Mouse (Mus musculus): ENCODE measurements around the gene Prkd2. TPM values are rescaled to one million over a fixed set of nuclear protein-coding genes. Genes with fewer than 3 reads are reported as not detected.

The Prkd2 gene
- polyA plus RNA-seq, 2 experiments, result 19.2 to 35.9 TPM

- Histone ChIP-seq H3K4me1 (ENCODE audit: control insufficient read depth, insufficient read depth, low read length) (0 out of 2 replicates have a peak, but pooled peaks cover 4% of the 10 kb centered on the region), H3K4me2 (replicated peaks; ENCODE audit: low read depth, low read length, severe bottlenecking) (no peak overlapping the region), H3K27me3 (ENCODE audit: control insufficient read depth, insufficient read depth, low read length) (no peaks in the 10 kb centered on the region), H3K36me3 (ENCODE audit: control insufficient read depth, insufficient read depth, low read length) (peaks cover 71% of the 10 kb centered on the region), H3K4me3 (replicated peaks; ENCODE audit: low read length) (peak overlapping the region; percentile 21), H3K9me3 (ENCODE audit: control insufficient read depth, low read length) (peaks cover 9% of the 10 kb centered on the region), H3K27ac (replicated peaks; ENCODE audit: low read depth, low read length) (no peak overlapping the region), H3K9ac (ENCODE audit: low read depth, low read length, severe bottlenecking) (no peak overlapping the region)
- TF ChIP-seq POLR2A (IDR thresholded peaks at IDR 0.05; ENCODE audit: borderline replicate concordance, extremely low read depth, insufficient read depth, insufficient read length), result no peak
- 55% methylated on average over 49 of the region's 59 CpGs for WGBS
- DNase-seq (ENCODE audit: low spot score) (no peak), ATAC-seq (ENCODE audit: low FRiP score, low read depth) (no peak)
Observed at GRCm38 (mm10) chr7:16885905-16886304, 43.2 kb downstream of the Prkd2 start.

DNA sequence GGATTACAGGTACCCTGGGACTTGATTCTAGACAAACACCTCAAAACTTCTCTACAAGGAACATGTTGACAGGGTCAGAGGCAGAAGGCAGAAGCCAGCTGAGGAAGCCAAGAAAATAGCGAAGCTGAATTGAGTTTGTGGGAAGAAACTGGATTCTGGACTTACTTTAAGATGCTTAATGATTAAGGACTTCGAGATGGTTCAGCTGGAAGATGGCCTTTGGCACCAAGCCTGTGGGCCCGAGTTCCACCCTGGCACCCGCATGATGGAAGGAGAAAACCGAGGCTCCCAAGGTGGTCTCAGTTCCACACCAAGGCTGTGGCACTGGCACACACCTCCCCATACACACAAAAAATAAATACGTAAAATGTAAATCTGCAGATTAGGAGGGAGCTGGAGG is 47.8 kb downstream of the Prkd2 start:
- Histone ChIP-seq H3K9ac (ENCODE audit: low read depth, low read length, severe bottlenecking) (peak overlapping the region; percentile 45), H3K4me3 (replicated peaks; ENCODE audit: low read length) (peak overlapping the region; percentile 30), H3K27me3 (ENCODE audit: control insufficient read depth, insufficient read depth, low read length) (no peaks in the 10 kb centered on the region), H3K9me3 (ENCODE audit: control insufficient read depth, low read length) (peaks cover 7% of the 10 kb centered on the region), H3K36me3 (ENCODE audit: control insufficient read depth, insufficient read depth, low read length) (peaks cover 32% of the 10 kb centered on the region), H3K4me2 (replicated peaks; ENCODE audit: low read depth, low read length, severe bottlenecking) (peak overlapping the region; percentile 71), H3K27ac (replicated peaks; ENCODE audit: low read depth, low read length) (peak overlapping the region; percentile 90), H3K4me1 (ENCODE audit: control insufficient read depth, insufficient read depth, low read length) (peaks cover 34% of the 10 kb centered on the region)
- peak; percentile 2 for ATAC-seq (ENCODE audit: low FRiP score, low read depth)
- WGBS, result 13% methylated on average over 6 of the region's 6 CpGs
- DNase-seq (ENCODE audit: low spot score), result no peak
- TF ChIP-seq POLR2A (IDR thresholded peaks at IDR 0.05; ENCODE audit: borderline replicate concordance, extremely low read depth, insufficient read depth, insufficient read length), result no peak

DNA sequence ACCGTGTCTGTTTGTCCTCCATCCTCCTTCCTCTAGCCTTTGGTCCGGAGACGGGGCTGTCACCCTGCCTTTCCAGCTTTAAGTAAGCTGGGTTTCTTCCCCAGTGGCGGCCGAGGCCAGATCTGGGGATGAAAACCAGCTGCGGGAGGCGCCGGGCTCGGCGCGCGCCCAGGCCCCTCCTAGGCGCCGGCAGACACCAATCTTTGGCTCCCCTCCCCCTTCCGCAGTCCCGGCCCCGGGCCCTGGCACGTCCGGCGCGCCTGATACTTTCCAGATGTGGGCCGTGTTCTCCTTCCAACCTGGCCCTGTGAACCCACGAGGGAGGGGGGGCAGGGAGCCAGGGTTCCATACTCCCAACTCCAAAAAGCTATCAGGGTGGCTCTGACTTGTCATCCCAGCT is 48.2 kb downstream of the Prkd2 start:
- H3K9ac ChIP-seq (ENCODE audit: low read depth, low read length, severe bottlenecking), result peak overlapping the region; percentile 45
- peak; percentile 74; the same call in 1 of the 2 replicates for TF ChIP-seq POLR2A (IDR thresholded peaks at IDR 0.05; ENCODE audit: borderline replicate concordance, extremely low read depth, insufficient read depth, insufficient read length)
- peak overlapping the region; percentile 30 for H3K4me3 ChIP-seq (replicated peaks; ENCODE audit: low read length)
- H3K36me3 ChIP-seq (ENCODE audit: control insufficient read depth, insufficient read depth, low read length), result peaks cover 28% of the 10 kb centered on the region
- peak overlapping the region; percentile 90 for H3K27ac ChIP-seq (replicated peaks; ENCODE audit: low read depth, low read length)
- ATAC-seq (ENCODE audit: low FRiP score, low read depth) (peak; percentile 86), DNase-seq (ENCODE audit: low spot score) (peak; percentile 93)
- no peaks in the 10 kb centered on the region for H3K27me3 ChIP-seq (ENCODE audit: control insufficient read depth, insufficient read depth, low read length)
- peaks cover 3% of the 10 kb centered on the region for H3K9me3 ChIP-seq (ENCODE audit: control insufficient read depth, low read length)
- H3K4me1 ChIP-seq (ENCODE audit: control insufficient read depth, insufficient read depth, low read length), result peaks cover 34% of the 10 kb centered on the region
- H3K4me2 ChIP-seq (replicated peaks; ENCODE audit: low read depth, low read length, severe bottlenecking), result peak overlapping the region; percentile 71
- 2% methylated on average over 23 of the region's 23 CpGs for WGBS

- TF ChIP-seq POLR2A (IDR thresholded peaks at IDR 0.05; ENCODE audit: borderline replicate concordance, extremely low read depth, insufficient read depth, insufficient read length), result 0 out of 2 replicates have a peak, but pooled peaks have one; percentile 7
- H3K4me3 ChIP-seq (replicated peaks; ENCODE audit: low read length), result peak within 1 kb of the TSS; percentile 30
- DNase-seq (ENCODE audit: low spot score) (peak; percentile 89), ATAC-seq (ENCODE audit: low FRiP score, low read depth) (peak; percentile 86)
- H3K9me3 ChIP-seq (ENCODE audit: control insufficient read depth, low read length), result no peaks in the 10 kb centered on the region
- peaks cover 34% of the 10 kb centered on the region for H3K4me1 ChIP-seq (ENCODE audit: control insufficient read depth, insufficient read depth, low read length)
- H3K27me3 ChIP-seq (ENCODE audit: control insufficient read depth, insufficient read depth, low read length), result no peaks in the 10 kb centered on the region
- peak within 1 kb of the TSS; percentile 71 for H3K4me2 ChIP-seq (replicated peaks; ENCODE audit: low read depth, low read length, severe bottlenecking)
- H3K27ac ChIP-seq (replicated peaks; ENCODE audit: low read depth, low read length), result peak within 1 kb of the TSS; percentile 90
- H3K9ac ChIP-seq (ENCODE audit: low read depth, low read length, severe bottlenecking), result peak within 1 kb of the TSS; percentile 45
- peaks cover 19% of the 10 kb centered on the region for H3K36me3 ChIP-seq (ENCODE audit: control insufficient read depth, insufficient read depth, low read length)
- 1% methylated on average over 30 of the region's 30 CpGs for WGBS
Observed at GRCm38 (mm10) chr7:16891641-16892351, 49.1 kb downstream of the Prkd2 start, which contains the start of gene Gng8. Gng8 (plus strand) TSS chr7:16891786.

- no peak for TF ChIP-seq POLR2A (IDR thresholded peaks at IDR 0.05; ENCODE audit: borderline replicate concordance, extremely low read depth, insufficient read depth, insufficient read length)
- peak overlapping the region; percentile 30 for H3K4me3 ChIP-seq (replicated peaks; ENCODE audit: low read length)
- no peaks in the 10 kb centered on the region for H3K27me3 ChIP-seq (ENCODE audit: control insufficient read depth, insufficient read depth, low read length)
- no peak overlapping the region for H3K27ac ChIP-seq (replicated peaks; ENCODE audit: low read depth, low read length)
- H3K9me3 ChIP-seq (ENCODE audit: control insufficient read depth, low read length), result no peaks in the 10 kb centered on the region
- no peak for ATAC-seq (ENCODE audit: low FRiP score, low read depth)
- 44% methylated on average over 9 of the region's 9 CpGs for WGBS
- H3K4me2 ChIP-seq (replicated peaks; ENCODE audit: low read depth, low read length, severe bottlenecking), result peak overlapping the region; percentile 71
- no peak for DNase-seq (ENCODE audit: low spot score)
- peak overlapping the region; percentile 34 for H3K9ac ChIP-seq (ENCODE audit: low read depth, low read length, severe bottlenecking)
- H3K4me1 ChIP-seq (ENCODE audit: control insufficient read depth, insufficient read depth, low read length), result peaks cover 34% of the 10 kb centered on the region
- H3K36me3 ChIP-seq (ENCODE audit: control insufficient read depth, insufficient read depth, low read length), result peaks cover 14% of the 10 kb centered on the region
Observed at GRCm38 (mm10) chr7:16892352-16892730, 49.6 kb downstream of the Prkd2 start.

Measured in limb, embryonic 14.5 days (tissue).